Mouse (Mus musculus) midbrain, embryonic 12.5 days (tissue): ENCODE measurements around the gene Pdgfb. TPM values are rescaled to one million over a fixed set of nuclear protein-coding genes. Genes with fewer than 3 reads are reported as not detected.

Experiments used
- ATAC-seq: fragments of 200-750 bp; cut with Nextera tagmentation; 2 replicates; pipeline ENCODE4 v1.8.0; 2017; ENCODE audit warnings: low read depth, moderate TSS enrichment, moderate library complexity; ENCODE audit not compliant: low FRiP score
- H3K27ac ChIP-seq: fragments of 300-500 bp; sonication (generic); replicated peaks from 2 replicates; pipeline ENCODE4 v1.5.1; 2016; ENCODE audit warnings: mild to moderate bottlenecking
- H3K27me3 ChIP-seq: fragments of 300-500 bp; sonication (generic); 2 replicates; pipeline ENCODE4 v1.6.1; 2016; ENCODE audit warnings: mild to moderate bottlenecking
- H3K36me3 ChIP-seq: fragments of 300-500 bp; sonication (generic); 2 replicates; pipeline ENCODE4 v1.6.1; 2016
- H3K4me1 ChIP-seq: fragments of 300-500 bp; sonication (generic); 2 replicates; pipeline ENCODE4 v1.6.1; 2016
- H3K4me2 ChIP-seq: fragments of 300-500 bp; sonication (generic); replicated peaks from 2 replicates; pipeline ENCODE4 v1.6.1; 2016; ENCODE audit warnings: mild to moderate bottlenecking, moderate library complexity
- H3K4me3 ChIP-seq: fragments of 300-500 bp; sonication (generic); 2 replicates; pipeline ENCODE4 v1.5.1; 2016; ENCODE audit warnings: mild to moderate bottlenecking
- H3K9ac ChIP-seq: fragments of 300-500 bp; sonication (generic); replicated peaks from 2 replicates; pipeline ENCODE4 v1.6.1; 2016; ENCODE audit warnings: mild to moderate bottlenecking, moderate library complexity
- H3K9me3 ChIP-seq: fragments of 300-500 bp; sonication (generic); 2 replicates; pipeline ENCODE4 v1.6.1; 2016; ENCODE audit warnings: mild to moderate bottlenecking
- WGBS: fragments of 180-500 bp; shearing (Covaris S2); methylation state at CpG from one replicate; pipeline ENCODE4 v1.1.7; 2016; 5-methylcytosine and 5-hydroxymethylcytosine counted together
- polyA plus RNA-seq: library from polyadenylated mRNA; unstranded; fragments of >200 nt; fragmentation: Nextera tagmentation; extraction: Ambion mirVana; gene quantifications from 2 replicates; pipeline ENCODE4 v1.2.1, GENCODE M21; 2016

Pdgfb gene
- polyA plus RNA-seq, 1 experiment from 2014 or later, result 2.4 TPM

- Histone ChIP-seq H3K9ac (no peak overlapping the region), H3K36me3 (no peaks in the 10 kb centered on the region), H3K4me1 (peaks cover 23% of the 10 kb centered on the region), H3K27me3 (peaks cover 20% of the 10 kb centered on the region), H3K9me3 (no peaks in the 10 kb centered on the region), H3K4me2 (no peak overlapping the region), H3K4me3 (no peak overlapping the region), H3K27ac (no peak overlapping the region)
- 42% methylated on average over 2 of the region's 2 CpGs for WGBS
- ATAC-seq, result no peak
These were observed 11.2 kb downstream of the Pdgfb start for GRCm38 (mm10) chr15:80003581-80003980.

DNA sequence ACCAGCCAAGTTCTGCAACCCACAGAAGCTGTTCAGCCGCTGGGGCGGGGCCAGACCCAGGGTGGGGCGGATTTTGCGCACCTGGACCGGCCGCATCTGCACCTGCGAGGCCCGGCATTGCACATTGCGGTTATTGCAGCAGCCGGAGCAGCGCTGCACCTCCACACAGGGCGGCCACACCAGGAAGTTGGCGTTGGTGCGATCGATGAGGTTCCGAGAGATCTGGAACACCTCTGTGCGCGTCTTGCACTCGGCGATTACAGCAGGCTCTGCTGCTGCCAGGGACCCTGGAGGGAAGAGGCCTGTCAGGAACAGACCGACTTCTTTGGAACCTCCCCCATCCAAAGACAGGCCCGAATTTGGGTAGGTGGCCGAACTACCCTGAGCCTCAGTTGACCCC, 13.2 kb downstream of the Pdgfb start:
- ATAC-seq, result no peak
- peaks cover 19% of the 10 kb centered on the region for H3K27me3 ChIP-seq
- H3K4me2 ChIP-seq, result no peak overlapping the region
- no peaks in the 10 kb centered on the region for H3K36me3 ChIP-seq
- no peak overlapping the region for H3K9ac ChIP-seq
- whole genome bisulfite sequencing, result 91% methylated on average over 23 of the region's 23 CpGs
- no peak overlapping the region for H3K27ac ChIP-seq
- no peak overlapping the region for H3K4me3 ChIP-seq
- peaks cover 23% of the 10 kb centered on the region for H3K4me1 ChIP-seq
- H3K9me3 ChIP-seq, result no peaks in the 10 kb centered on the region

- no peaks in the 10 kb centered on the region for H3K9me3 ChIP-seq
- WGBS, result 66% methylated on average over 8 of the region's 8 CpGs
- H3K27ac ChIP-seq, result no peak overlapping the region
- H3K27me3 ChIP-seq, result peaks cover 12% of the 10 kb centered on the region; the same call in 1 of the 2 replicates
- H3K4me3 ChIP-seq, result no peak overlapping the region
- no peak for ATAC-seq
- peaks cover 21% of the 10 kb centered on the region for H3K4me1 ChIP-seq
- no peak overlapping the region for H3K9ac ChIP-seq
- H3K4me2 ChIP-seq, result no peak overlapping the region
- no peaks in the 10 kb centered on the region for H3K36me3 ChIP-seq
These were observed 14.1 kb downstream of the Pdgfb start for GRCm38 (mm10) chr15:80000694-80001093.

GRCm38 (mm10) chr15:79997988-79998387, 16.8 kb downstream of the Pdgfb start:
- no peaks in the 10 kb centered on the region for H3K36me3 ChIP-seq
- H3K27ac ChIP-seq, result no peak overlapping the region
- H3K4me2 ChIP-seq, result no peak overlapping the region
- no peak overlapping the region for H3K4me3 ChIP-seq
- ATAC-seq, result no peak
- H3K4me1 ChIP-seq, result no peaks in the 10 kb centered on the region
- H3K9ac ChIP-seq, result no peak overlapping the region
- no peaks in the 10 kb centered on the region for H3K27me3 ChIP-seq
- H3K9me3 ChIP-seq, result no peaks in the 10 kb centered on the region
- WGBS, result 74% methylated on average over 3 of the region's 3 CpGs

DNA sequence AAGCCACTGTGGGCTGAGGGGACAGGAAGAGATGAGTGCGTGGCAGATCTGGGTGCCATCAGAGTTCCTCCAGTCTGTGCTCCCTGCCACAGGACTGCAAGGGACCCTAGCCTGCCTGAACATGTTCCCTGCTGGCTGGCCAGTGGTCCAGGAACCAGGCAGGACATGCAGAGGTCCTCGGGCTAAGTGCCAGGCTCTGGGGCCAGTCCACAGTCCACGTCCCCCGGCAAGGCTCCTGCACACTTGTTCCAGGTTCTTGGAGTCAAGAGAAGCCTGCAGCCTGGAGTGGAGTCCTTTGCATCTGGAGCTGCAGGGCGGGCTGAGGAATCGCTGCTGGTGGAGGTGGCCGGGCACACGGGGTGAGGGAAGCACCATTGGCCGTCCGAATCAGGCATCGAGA, 18.0 kb downstream of the Pdgfb start:
- Histone ChIP-seq H3K27ac (no peak overlapping the region), H3K4me3 (no peak overlapping the region), H3K9ac (no peak overlapping the region), H3K27me3 (no peaks in the 10 kb centered on the region), H3K4me2 (no peak overlapping the region), H3K4me1 (no peaks in the 10 kb centered on the region), H3K9me3 (no peaks in the 10 kb centered on the region), H3K36me3 (no peaks in the 10 kb centered on the region)
- 92% methylated on average over 11 of the region's 11 CpGs for WGBS
- no peak for ATAC-seq

DNA sequence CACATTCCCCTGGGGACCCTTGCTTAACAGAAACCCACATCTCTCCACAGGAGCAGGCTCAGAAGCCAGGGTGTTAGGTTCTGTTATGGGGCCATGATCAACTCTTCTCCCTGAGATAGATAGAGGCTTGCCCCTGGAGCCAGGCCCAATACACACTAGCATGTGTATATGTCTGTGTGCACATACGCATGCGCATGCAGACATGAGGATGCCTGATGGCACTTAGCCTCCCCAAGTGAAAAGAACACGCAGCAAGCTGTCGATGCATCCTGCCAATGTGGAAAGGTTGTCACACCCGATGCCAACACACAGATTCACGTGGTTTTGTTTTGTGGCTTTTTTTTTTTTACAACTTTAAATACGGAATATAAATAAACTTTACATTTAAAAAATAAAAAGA, 19.2 kb downstream of the Pdgfb start:
- no peak overlapping the region for H3K4me3 ChIP-seq
- ATAC-seq, result no peak
- H3K4me1 ChIP-seq, result no peaks in the 10 kb centered on the region
- H3K9ac ChIP-seq, result no peak overlapping the region
- H3K9me3 ChIP-seq, result no peaks in the 10 kb centered on the region
- WGBS, result 89% methylated on average over 7 of the region's 7 CpGs
- no peak overlapping the region for H3K4me2 ChIP-seq
- no peak overlapping the region for H3K27ac ChIP-seq
- H3K36me3 ChIP-seq, result no peaks in the 10 kb centered on the region
- H3K27me3 ChIP-seq, result peaks cover 3% of the 10 kb centered on the region; the same call in 1 of the 2 replicates

DNA sequence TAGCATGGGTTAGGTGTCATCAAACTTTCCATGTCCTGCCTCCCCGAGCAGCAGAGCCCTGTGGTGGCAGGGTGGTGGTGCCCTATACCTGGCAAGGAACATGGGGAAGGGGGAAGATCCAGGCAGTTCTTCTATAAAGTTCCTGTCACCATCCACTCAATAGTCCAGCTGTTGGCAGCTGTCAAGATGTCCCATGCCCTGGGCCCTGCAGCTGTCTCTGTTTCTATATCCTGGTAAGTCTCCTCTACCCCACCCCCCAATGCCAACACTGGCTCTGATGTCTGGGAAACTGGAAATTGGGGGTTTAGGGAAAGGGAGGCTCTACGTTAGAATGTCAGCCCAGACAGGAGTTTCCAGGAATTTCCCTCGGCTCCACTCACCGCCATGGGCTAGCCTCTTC, 20.2 kb downstream of the Pdgfb start:
- Histone ChIP-seq H3K4me1 (no peaks in the 10 kb centered on the region), H3K4me2 (no peak overlapping the region), H3K4me3 (no peak overlapping the region), H3K27me3 (peaks cover 3% of the 10 kb centered on the region; the same call in 1 of the 2 replicates), H3K9me3 (no peaks in the 10 kb centered on the region), H3K27ac (no peak overlapping the region), H3K36me3 (no peaks in the 10 kb centered on the region), H3K9ac (no peak overlapping the region)
- WGBS, result 87% methylated on average over 4 of the region's 4 CpGs
- no peak for ATAC-seq

- H3K36me3 ChIP-seq, result no peaks in the 10 kb centered on the region
- ATAC-seq, result no peak
- H3K27me3 ChIP-seq, result peaks cover under 1% of the 10 kb centered on the region; the same call in 1 of the 2 replicates
- H3K4me1 ChIP-seq, result 0 out of 2 replicates have a peak, but pooled peaks cover 3% of the 10 kb centered on the region
- H3K9me3 ChIP-seq, result no peaks in the 10 kb centered on the region
- WGBS, result 83% methylated on average over 8 of the region's 8 CpGs
- H3K27ac ChIP-seq, result no peak overlapping the region
- H3K4me2 ChIP-seq, result no peak overlapping the region
- H3K4me3 ChIP-seq, result no peak overlapping the region
- H3K9ac ChIP-seq, result no peak overlapping the region
These were observed 28.6 kb downstream of the Pdgfb start for GRCm38 (mm10) chr15:79986182-79986581.

DNA sequence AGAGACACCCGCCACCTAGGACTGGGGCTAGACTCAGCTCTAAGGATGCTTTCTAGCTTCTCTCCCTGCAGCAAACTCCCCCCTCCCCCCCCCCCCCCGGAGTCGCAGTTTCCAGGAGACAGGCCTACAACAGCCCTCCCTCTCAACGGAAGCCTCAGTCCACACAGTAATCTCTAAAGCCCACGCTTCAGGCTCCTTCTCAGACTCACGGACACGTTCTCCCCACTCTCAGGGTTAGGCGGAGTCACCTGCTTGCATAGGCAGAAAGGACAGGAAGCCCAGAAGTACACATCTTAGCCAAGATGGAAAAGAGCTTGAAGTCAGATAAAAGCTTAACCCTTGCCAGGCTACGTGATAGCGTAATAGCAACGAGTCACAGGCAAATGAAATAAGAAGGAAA, 29.3 kb downstream of the Pdgfb start:
- Histone ChIP-seq H3K36me3 (no peaks in the 10 kb centered on the region), H3K27me3 (no peaks in the 10 kb centered on the region), H3K9ac (no peak overlapping the region), H3K4me1 (0 out of 2 replicates have a peak, but pooled peaks cover 3% of the 10 kb centered on the region), H3K9me3 (no peaks in the 10 kb centered on the region), H3K4me3 (no peak overlapping the region), H3K4me2 (no peak overlapping the region), H3K27ac (no peak overlapping the region)
- ATAC-seq, result no peak
- WGBS, result 69% methylated on average over 11 of the region's 11 CpGs

GRCm38 (mm10) chr15:79984152-79984551, 30.6 kb downstream of the Pdgfb start:
- no peak overlapping the region for H3K4me3 ChIP-seq
- no peak overlapping the region for H3K27ac ChIP-seq
- H3K36me3 ChIP-seq, result no peaks in the 10 kb centered on the region
- 0 out of 2 replicates have a peak, but pooled peaks cover 3% of the 10 kb centered on the region for H3K4me1 ChIP-seq
- no peaks in the 10 kb centered on the region for H3K9me3 ChIP-seq
- no peaks in the 10 kb centered on the region for H3K27me3 ChIP-seq
- ATAC-seq, result no peak
- no peak overlapping the region for H3K4me2 ChIP-seq
- WGBS, result 72% methylated on average over 7 of the region's 7 CpGs
- H3K9ac ChIP-seq, result no peak overlapping the region

GRCm38 (mm10) chr15:79980716-79981115, 34.1 kb downstream of the Pdgfb start:
- Histone ChIP-seq H3K4me3 (no peak overlapping the region), H3K9me3 (no peaks in the 10 kb centered on the region), H3K9ac (no peak overlapping the region), H3K4me2 (no peak overlapping the region), H3K36me3 (no peaks in the 10 kb centered on the region), H3K4me1 (0 out of 2 replicates have a peak, but pooled peaks cover 3% of the 10 kb centered on the region), H3K27me3 (no peaks in the 10 kb centered on the region), H3K27ac (no peak overlapping the region)
- no peak for ATAC-seq
- 88% methylated on average over 11 of the region's 11 CpGs for WGBS

DNA sequence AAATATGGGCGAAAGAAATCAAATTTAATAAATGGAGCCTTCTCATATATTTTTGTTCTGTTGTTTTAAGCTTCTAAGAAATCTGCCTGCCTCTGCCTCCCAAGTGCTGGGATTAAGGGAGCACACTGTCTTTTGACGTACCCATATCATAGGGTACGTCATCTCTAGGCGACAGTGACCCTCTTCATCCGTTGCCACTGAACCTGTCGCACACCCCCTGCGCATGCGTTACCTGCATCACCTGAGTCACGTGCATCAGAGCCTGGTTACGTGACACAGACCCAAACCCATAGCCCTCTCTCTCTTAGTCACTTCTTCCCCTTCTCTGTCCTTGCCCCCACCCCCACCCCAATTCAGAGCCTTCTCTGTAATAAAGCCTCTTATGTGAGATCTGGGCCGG, 42.6 kb downstream of the Pdgfb start:
- no peaks in the 10 kb centered on the region for H3K9me3 ChIP-seq
- no peak overlapping the region for H3K4me3 ChIP-seq
- H3K4me1 ChIP-seq, result no peaks in the 10 kb centered on the region
- no peaks in the 10 kb centered on the region for H3K36me3 ChIP-seq
- H3K4me2 ChIP-seq, result no peak overlapping the region
- H3K27me3 ChIP-seq, result no peaks in the 10 kb centered on the region
- H3K9ac ChIP-seq, result no peak overlapping the region
- WGBS, result 95% methylated on average over 11 of the region's 11 CpGs
- no peak overlapping the region for H3K27ac ChIP-seq
- ATAC-seq, result no peak

GRCm38 (mm10) chr15:79970940-79971339, 43.8 kb downstream of the Pdgfb start, which contains the start of gene Cbx7:
TSS of gene Cbx7 (minus strand) at chr15:79971119.
- no peak within 1 kb of the TSS for H3K4me2 ChIP-seq
- WGBS, result 93% methylated on average over 11 of the region's 11 CpGs

More at GRCm38 (mm10) chr15:79970940-79971339, 43.8 kb downstream of the Pdgfb start, which contains the start of gene Cbx7:
- Histone ChIP-seq H3K4me1 (no peaks in the 10 kb centered on the region), H3K36me3 (no peaks in the 10 kb centered on the region), H3K27ac (no peak within 1 kb of the TSS), H3K9me3 (no peaks in the 10 kb centered on the region), H3K27me3 (no peaks in the 10 kb centered on the region), H3K9ac (no peak within 1 kb of the TSS), H3K4me3 (no peak within 1 kb of the TSS)
- no peak for ATAC-seq
